Mouse (Mus musculus) liver, embryonic 14.5 days (tissue): ENCODE measurements at regions not wholly inside any gene's neighbourhood (a gene's known extent, or its start where the extent isn't known, plus 50 kb on each side); places are given as distances from the start of the nearest gene placed in this dataset.

Source experiments
- ATAC-seq: fragments of 200-750 bp; cut with Nextera tagmentation; 2 replicates; pipeline ENCODE4 v1.8.0; 2017; ENCODE audit warnings: moderate number of reproducible peaks, mild to moderate bottlenecking, moderate library complexity; ENCODE audit not compliant: insufficient read depth
- DNase-seq, 3 experiments: peaks; one replicate each; pipeline ENCODE4 v3.0.0-alpha.2; 2012 to 2013; ENCODE audit warnings: low read depth in 3 of 3, low spot score in 3 of 3
- H3K27ac ChIP-seq: fragments of 300-500 bp; sonication (generic); 2 replicates; pipeline ENCODE4 v1.5.1; 2014; ENCODE audit warnings: moderate library complexity, mild to moderate bottlenecking, control low read depth, inconsistent platforms
- H3K27me3 ChIP-seq: fragments of 300-500 bp; sonication (generic); 2 replicates; pipeline ENCODE4 v1.6.1; 2014; ENCODE audit warnings: mild to moderate bottlenecking, low read length, moderate library complexity; ENCODE audit not compliant: control insufficient read depth, insufficient read depth
- H3K36me3 ChIP-seq: fragments of 300-500 bp; sonication (generic); replicated peaks from 2 replicates; pipeline ENCODE4 v1.6.1; 2014; ENCODE audit warnings: low read depth; ENCODE audit not compliant: control insufficient read depth, insufficient read depth
- H3K4me1 ChIP-seq, 2 experiments: fragments of 200-500 bp in 1 of 2; fragments of 300-500 bp in 1 of 2; sonication (generic) in 1 of 2; replicated peaks; 2 replicates each; pipeline ENCODE4 v1.6.1; 2012 to 2014; ENCODE audit warnings: antibody characterized with exemption in 1 of 2, inconsistent platforms in 1 of 2, low read length in 1 of 2; ENCODE audit not compliant: control insufficient read depth in 2 of 2, insufficient read depth in 2 of 2
- H3K4me2 ChIP-seq: fragments of 300-500 bp; sonication (generic); 2 replicates; pipeline ENCODE4 v1.6.1; 2014; ENCODE audit warnings: low read depth, mild to moderate bottlenecking, control low read depth, moderate library complexity
- H3K4me3 ChIP-seq, 2 experiments: fragments of 200-500 bp in 1 of 2; fragments of 300-500 bp in 1 of 2; sonication (generic) in 1 of 2; 2 replicates each; pipeline ENCODE4 v1.5.1; 2012 to 2014; ENCODE audit warnings: low read depth in 2 of 2, low read length in 2 of 2, mild to moderate bottlenecking in 2 of 2, control low read depth in 1 of 2, inconsistent platforms in 1 of 2, moderate library complexity in 1 of 2; ENCODE audit not compliant: insufficient read depth in 1 of 2
- H3K9ac ChIP-seq: fragments of 300-500 bp; sonication (generic); replicated peaks from 2 replicates; pipeline ENCODE4 v1.6.1; 2014; ENCODE audit warnings: mild to moderate bottlenecking, control low read depth, moderate library complexity
- H3K9me3 ChIP-seq: fragments of 300-500 bp; sonication (generic); 2 replicates; pipeline ENCODE4 v1.6.1; 2016; ENCODE audit warnings: low read length, mixed read lengths; ENCODE audit not compliant: control insufficient read depth
- CTCF ChIP-seq: IDR thresholded peaks from 2 replicates; pipeline ENCODE4 v1.5.1; 2016; ENCODE audit warnings: antibody characterized with exemption, low read depth, control low read depth
- EP300 ChIP-seq: IDR thresholded peaks from 2 replicates; pipeline ENCODE4 v1.6.1; 2016; ENCODE audit warnings: antibody characterized with exemption, low read depth
- WGBS: fragments of 180-500 bp; shearing (Covaris S2); extraction: QIAGEN DNeasy Blood & Tissue Kit; methylation state at CpG from one replicate; pipeline ENCODE4 v1.1.7; 2014; ENCODE audit not compliant: insufficient replicate concordance; 5-methylcytosine and 5-hydroxymethylcytosine counted together

- H3K4me3 ChIP-seq = no peak overlapping the region
- no peaks in the 10 kb centered on the region for H3K9me3 ChIP-seq
- no peaks in the 10 kb centered on the region for H3K27me3 ChIP-seq
- H3K9ac ChIP-seq = no peak overlapping the region
- WGBS = 37% methylated on average over 1 of the region's 1 CpGs
- H3K4me1 ChIP-seq = no peaks in the 10 kb centered on the region
- TF ChIP-seq CTCF = no peak
- no peak for TF ChIP-seq EP300
- ATAC-seq (no peak), DNase-seq (no peak)
- H3K4me2 ChIP-seq = no peak overlapping the region
- H3K27ac ChIP-seq = no peak overlapping the region
- no peaks in the 10 kb centered on the region for H3K36me3 ChIP-seq
Observed at GRCm38 (mm10) chr12:118630373-118630772, 215.8 kb upstream of the Sp8 start.

GRCm38 (mm10) chr12:118621697-118622485 is 224.2 kb upstream of the Sp8 start:
- no peak for TF ChIP-seq EP300
- TF ChIP-seq CTCF = no peak
- DNase-seq (no peak), ATAC-seq (no peak)
- Histone ChIP-seq H3K9ac (no peak overlapping the region), H3K4me2 (no peak overlapping the region), H3K4me1 (no peaks in the 10 kb centered on the region; a peak in 1 of 4 replicates), H3K36me3 (no peaks in the 10 kb centered on the region), H3K9me3 (no peaks in the 10 kb centered on the region), H3K27ac (no peak overlapping the region), H3K27me3 (no peaks in the 10 kb centered on the region), H3K4me3 (no peak overlapping the region)
- 47% methylated on average over 1 of the region's 1 CpGs for WGBS

- DNase-seq (peak in 2 of 3 experiments; percentile 1 to 4), ATAC-seq (no peak)
- Histone ChIP-seq H3K27me3 (no peaks in the 10 kb centered on the region), H3K27ac (no peak overlapping the region), H3K9ac (no peak overlapping the region), H3K4me2 (no peak overlapping the region), H3K9me3 (no peaks in the 10 kb centered on the region), H3K4me1 (no peaks in the 10 kb centered on the region; a peak in 1 of 4 replicates), H3K36me3 (no peaks in the 10 kb centered on the region), H3K4me3 (no peak overlapping the region)
- 40% methylated on average over 5 of the region's 5 CpGs for WGBS
- no peak for TF ChIP-seq EP300
- TF ChIP-seq CTCF = no peak
Observed at GRCm38 (mm10) chr12:118620847-118621636, 225.1 kb upstream of the Sp8 start.

GRCm38 (mm10) chr12:118597015-118597414 is 249.1 kb upstream of the Sp8 start:
- no peaks in the 10 kb centered on the region for H3K9me3 ChIP-seq
- DNase-seq (no peak), ATAC-seq (no peak)
- 78% methylated on average over 4 of the region's 4 CpGs for WGBS
- no peak overlapping the region for H3K27ac ChIP-seq
- H3K4me1 ChIP-seq = no peaks in the 10 kb centered on the region
- H3K27me3 ChIP-seq = no peaks in the 10 kb centered on the region
- H3K36me3 ChIP-seq = no peaks in the 10 kb centered on the region
- H3K4me2 ChIP-seq = no peak overlapping the region
- no peak overlapping the region for H3K9ac ChIP-seq
- no peak for TF ChIP-seq EP300
- H3K4me3 ChIP-seq = no peak overlapping the region

GRCm38 (mm10) chr12:118594781-118595574 is 251.2 kb upstream of the Sp8 start:
- Histone ChIP-seq H3K9ac (no peak overlapping the region), H3K4me1 (no peaks in the 10 kb centered on the region), H3K27ac (no peak overlapping the region), H3K36me3 (no peaks in the 10 kb centered on the region), H3K4me3 (no peak overlapping the region), H3K4me2 (no peak overlapping the region), H3K27me3 (no peaks in the 10 kb centered on the region), H3K9me3 (no peaks in the 10 kb centered on the region)
- TF ChIP-seq EP300 (no peak), CTCF (no peak)
- DNase-seq (no peak), ATAC-seq (no peak)
- 34% methylated on average over 18 of the region's 18 CpGs for WGBS
